Mouse (Mus musculus) adrenal gland, postnatal 10 days (tissue): ENCODE data around the gene Syvn1. TPM values are rescaled to one million over a fixed set of nuclear protein-coding genes. Genes with fewer than 3 reads are reported as not detected.
"Not testable (repeated sequence)": the region's sequence is repeated elsewhere in the genome, so short reads cannot be mapped to it uniquely, and the experiment has no call there.

Experiments
- DNase-seq: peaks from one replicate; pipeline ENCODE4 v3.0.0; 2021; ENCODE audit warnings: mixed read lengths
- total RNA-seq, 2 experiments: library from RNA; stranded (reverse); gene quantifications; 2 replicates each; pipeline ENCODE4 v1.2.3; 2021

Gene Syvn1
- total RNA-seq, 2 experiments from 2014 or later = 40.5 to 43.7 TPM

DNA sequence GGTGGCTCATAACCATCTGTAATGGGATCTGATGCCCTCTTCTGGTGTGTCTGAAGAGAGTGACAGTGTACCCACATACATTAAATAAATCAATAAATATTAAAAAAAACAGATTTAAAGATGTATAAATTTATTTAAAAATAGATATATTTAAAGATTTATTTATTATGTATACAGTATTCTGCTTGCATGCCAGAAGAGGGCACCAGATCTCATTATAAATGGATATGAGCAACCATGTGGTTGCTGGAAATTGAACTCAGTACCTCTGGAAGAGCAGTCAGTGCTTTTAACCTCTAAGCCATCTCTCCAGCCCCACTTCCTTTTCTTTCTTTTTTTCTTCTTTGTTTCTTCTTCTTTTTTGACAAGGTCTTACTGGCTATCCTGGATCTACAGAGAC, 6.4 kb upstream of the Syvn1 start:
- no peak for DNase-seq

- DNase-seq = no peak
Observed at GRCm38 (mm10) chr19:6042293-6042692, 4.1 kb upstream of the Syvn1 start.

GRCm38 (mm10) chr19:6044102-6044501, 2.3 kb upstream of the Syvn1 start:
- DNase-seq = not testable (repeated sequence)

GRCm38 (mm10) chr19:6045366-6046293, 746 bp upstream of the Syvn1 start:
- no peak for DNase-seq

DNA sequence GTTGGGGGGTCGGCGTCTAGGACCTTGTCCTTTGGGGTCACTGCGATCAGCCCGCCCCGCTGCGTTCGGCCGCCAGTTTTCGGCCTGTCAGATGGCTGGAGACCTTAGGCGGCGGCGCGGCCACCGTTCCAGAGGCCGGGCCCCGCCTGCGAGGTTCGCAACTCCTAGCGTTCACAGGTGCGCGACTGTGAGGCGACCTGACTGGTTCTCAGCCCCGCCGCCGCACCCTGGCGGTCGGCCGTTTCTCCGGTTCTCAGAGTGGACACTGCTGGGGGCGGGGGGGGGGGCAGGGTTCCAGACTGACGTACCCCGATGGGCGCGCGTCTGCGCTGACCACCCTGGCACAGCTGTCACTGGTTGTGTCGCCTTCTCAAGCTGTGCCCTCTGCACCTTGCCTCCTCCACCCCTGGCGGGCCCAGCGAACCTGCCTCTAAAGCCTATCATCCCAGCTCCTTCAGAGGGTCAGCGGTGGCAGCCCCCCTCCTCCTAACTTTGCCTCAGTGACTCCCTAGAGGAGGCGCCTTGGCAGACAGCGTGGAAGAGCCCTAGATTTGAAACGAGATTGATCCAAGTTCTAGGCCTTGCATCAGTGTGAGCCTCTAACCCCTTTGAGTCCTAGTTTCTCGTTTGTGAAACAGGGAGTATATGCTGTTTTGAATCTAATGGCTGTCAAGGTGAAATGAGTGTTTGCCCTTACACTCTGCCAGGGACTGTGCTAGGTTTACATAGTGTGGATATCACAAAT, 950 bp downstream of the Syvn1 start:
- no peak for DNase-seq

- no peak for DNase-seq
Observed at GRCm38 (mm10) chr19:6047899-6048166, 1.5 kb downstream of the Syvn1 start.

DNA sequence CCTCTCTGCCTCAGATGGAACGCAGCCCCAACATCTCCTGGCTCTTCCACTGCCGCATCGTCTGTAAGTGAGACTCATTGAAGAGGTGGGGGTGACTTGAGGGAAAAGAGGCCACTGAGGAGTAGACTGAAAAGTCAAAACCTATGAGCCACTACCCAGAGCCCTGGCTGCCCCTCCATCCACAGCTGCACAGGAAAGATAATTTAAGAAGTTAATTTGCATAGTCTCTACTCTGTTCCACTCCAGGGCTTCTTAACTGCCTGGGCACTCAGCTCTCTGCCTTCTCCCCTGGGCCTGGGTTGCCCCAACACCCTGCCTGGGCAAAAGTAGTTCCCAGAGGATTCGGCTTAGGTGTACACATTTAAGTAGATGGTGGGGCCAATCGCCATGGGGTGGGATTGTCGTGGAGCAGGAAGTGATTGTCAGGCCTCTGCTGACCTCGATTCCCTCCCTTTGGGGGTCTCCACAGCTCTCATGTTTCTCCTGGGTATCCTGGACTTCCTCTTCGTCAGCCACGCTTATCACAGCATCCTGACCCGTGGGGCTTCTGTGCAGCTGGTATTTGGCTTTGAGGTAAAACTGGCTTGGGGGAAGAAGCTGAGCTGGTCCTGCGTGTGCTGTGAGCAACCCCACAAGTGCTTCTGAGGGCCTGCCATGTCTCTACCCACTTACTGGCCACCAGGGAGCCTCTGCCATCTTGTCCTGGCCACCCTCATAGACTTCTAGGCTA, 2.5 kb downstream of the Syvn1 start:
- no peak for DNase-seq

GRCm38 (mm10) chr19:6052516-6052915, 6.1 kb downstream of the Syvn1 start:
- peak; percentile 58 for DNase-seq

- no peak for DNase-seq
Observed at GRCm38 (mm10) chr19:6054296-6054695, 7.9 kb downstream of the Syvn1 start.

DNA sequence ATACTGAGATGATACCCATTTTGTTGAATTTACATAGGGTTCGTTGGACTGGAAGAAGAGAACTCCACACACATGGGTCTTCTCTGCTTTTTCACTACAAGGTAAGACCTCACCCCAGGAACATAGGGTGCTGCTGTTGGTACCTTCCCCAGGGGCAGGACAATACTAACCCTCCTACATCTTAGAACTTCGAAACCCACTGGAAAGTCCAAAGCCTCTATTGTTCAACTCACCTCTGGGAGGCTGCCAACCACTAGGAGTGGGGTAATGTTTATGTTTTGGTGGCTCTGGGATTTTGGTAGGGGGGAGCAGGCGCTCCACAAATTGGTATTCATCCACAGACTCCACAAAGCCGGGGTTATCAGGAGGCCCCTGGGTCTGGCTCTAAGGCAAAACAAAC, 10.3 kb downstream of the Syvn1 start:
- no peak for DNase-seq

GRCm38 (mm10) chr19:6057313-6058096, 11.1 kb downstream of the Syvn1 start, which contains the start of the genes Mrpl49 and Fau:
TSS of gene Mrpl49 (minus strand) at chr19:6057785.
TSS of gene Fau (plus strand) at chr19:6057844.
- DNase-seq = peak; percentile 99

DNA sequence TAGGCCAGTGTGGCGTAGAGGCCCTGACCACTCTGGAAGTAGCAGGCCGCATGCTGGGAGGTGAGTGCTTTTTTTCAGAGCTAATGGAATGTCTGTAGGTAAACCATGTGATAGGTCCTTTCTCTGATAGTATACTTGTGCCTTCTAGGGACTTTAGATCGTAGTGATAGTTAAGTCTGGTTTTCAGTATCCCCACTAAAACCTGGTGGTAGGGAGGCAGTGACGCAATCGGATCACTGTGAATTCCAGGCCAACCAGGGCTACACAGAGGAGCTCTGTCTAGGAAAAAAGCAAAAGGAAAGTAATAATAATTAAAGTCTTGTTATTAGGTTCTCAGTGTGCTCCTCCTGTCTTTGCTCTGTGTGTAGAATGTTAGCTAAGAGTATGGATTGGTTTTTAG, 12.1 kb downstream of the Syvn1 start:
- no peak for DNase-seq

DNA sequence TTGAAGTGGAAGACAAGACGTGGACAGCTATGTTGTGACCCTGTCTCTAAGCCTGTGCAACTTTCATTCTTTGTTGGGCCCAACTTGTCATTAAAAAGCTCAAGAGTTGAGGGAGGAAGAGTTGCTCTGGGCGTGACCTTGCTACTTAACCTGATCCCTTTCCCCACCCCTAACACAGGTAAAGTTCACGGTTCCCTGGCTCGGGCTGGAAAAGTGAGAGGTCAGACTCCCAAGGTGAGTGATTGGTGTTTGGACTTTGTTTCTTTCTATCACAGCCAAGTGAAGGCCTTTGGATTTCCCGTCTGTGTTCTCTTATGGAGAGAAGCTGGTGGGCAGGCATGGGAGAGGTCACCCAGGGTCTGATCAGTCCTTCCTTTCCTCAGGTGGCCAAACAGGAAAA, 12.6 kb downstream of the Syvn1 start:
- no peak for DNase-seq

DNA sequence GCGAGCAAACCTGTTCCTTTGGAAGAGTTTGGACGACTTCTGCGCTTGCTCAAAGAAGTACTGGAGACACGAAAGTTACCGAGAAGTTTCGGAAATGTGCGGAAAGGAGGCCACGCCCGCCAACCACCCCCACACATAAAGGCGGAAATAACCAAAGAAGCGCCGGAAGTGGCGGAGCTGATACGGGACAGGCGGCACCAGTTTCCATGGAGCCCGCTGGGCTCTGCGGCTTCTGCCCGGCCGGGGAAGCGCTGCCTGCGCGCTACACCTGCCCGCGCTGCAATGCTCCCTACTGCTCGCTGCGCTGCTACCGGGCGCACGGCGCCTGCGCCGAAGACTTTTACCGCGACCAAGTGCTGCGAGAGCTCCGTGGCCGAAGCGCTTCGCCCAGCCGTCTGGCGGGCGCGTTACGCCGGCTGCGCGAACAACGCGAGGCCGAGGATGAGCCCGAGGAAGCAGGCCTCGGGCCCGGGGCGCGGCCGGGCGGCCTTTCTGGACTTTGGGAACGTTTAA, 14.7 kb downstream of the Syvn1 start, which contains the start of gene Znhit2:
Gene Znhit2 (plus strand): TSS at position 172 of the 513 bp plus-strand sequence.
- DNase-seq = peak; percentile 95

GRCm38 (mm10) chr19:6061641-6062302, 15.4 kb downstream of the Syvn1 start:
- peak; percentile 64 for DNase-seq

DNA sequence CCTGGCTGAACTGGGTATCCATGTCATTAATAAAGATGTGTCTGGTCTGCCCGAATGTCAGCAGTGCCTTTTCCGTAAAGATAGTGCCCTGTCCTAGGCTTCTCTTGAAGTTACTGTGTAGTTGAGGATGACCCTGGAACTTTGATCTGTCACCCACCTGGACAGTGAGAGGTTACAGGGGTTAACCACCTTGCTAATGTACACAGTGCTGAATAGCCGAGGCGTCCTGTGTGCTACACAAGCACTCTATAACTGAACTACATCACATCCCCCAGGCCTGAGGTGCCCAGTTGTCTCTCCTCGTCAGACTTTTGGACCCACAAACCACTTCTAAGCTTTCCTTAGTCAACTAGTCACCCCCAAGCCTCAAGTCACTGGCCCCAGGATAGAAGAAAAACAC, 16.0 kb downstream of the Syvn1 start:
- DNase-seq = no peak

DNA sequence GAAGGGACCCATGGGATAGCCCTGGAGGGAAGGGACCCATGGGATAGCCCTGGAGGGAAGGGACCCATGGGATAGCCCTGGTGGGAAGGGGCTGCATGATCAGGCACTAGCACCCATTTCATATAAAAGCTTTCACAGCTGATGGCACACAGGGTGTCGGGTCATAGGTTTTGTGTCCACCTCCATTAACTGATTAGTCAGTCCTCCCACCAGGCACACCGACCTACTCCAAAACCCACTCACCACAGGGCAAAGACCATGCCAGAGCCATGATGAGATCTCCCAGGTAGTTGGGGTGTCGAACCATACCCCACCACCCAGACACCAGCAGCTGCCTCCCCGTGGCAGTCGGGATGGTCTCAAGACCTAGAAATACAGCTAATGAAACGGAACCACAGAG, 16.7 kb downstream of the Syvn1 start:
- DNase-seq = no peak

DNA sequence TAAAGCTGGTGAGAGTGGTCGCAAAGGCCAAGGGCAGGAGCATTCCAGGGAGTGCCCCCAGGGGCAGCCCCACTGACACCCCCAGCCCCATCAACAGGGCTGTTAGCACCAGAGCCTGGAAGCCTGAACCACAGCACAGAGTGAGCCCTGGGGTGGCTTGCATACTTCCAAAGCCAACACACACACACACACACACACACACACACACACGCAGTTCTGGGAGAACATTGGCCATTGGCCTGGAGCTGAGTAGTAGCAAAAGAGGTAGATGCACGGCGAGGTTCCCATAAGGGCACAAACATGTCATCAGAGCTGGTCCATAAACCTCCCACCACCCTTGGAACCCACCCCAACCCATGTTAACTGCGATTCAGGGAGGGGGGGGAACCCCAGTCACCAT, 20.2 kb downstream of the Syvn1 start:
- no peak for DNase-seq

- peak; percentile 87 for DNase-seq
Observed at GRCm38 (mm10) chr19:6067011-6067723, 20.8 kb downstream of the Syvn1 start.

DNA sequence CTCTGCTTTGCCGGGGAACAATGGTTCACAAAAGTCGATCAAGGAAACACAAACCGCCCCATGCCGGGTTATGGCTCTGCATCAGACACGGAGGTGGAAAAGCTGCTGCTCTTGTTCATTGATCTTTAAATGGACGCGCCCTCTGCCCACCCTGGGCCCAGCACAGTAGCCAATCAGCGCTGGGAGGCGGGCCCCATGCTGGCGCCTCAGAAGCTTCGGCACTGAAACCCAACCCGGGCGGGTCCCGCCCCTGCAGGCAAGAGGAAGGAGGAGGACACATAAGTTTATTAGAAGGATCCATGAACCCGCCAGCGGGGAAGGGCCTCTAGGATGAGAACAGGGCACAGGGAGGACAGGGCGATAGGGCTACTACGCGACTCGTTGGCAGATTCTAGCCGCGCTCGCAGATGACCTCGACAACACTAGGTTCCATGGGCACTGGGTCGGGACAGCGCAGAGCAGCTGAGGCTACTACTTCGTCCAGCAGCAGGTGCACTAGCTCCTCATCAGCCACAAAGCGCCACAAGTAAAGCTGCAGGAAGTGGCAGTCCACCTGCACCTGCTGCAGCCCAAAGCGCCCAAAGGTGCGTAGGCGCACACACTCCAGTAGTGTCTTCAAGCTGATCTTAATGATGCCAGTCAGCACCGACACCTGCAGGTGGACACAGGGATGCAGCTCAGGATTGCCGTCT, 21.5 kb downstream of the Syvn1 start, which contains the start of gene Tm7sf2:
Gene Tm7sf2 (minus strand): TSS at position 650 of the 692 bp plus-strand sequence.
- peak; percentile 96 for DNase-seq
